Mouse (Mus musculus): ENCODE measurements around the gene Chsy1. TPM values are rescaled to one million over a fixed set of nuclear protein-coding genes. Genes with fewer than 3 reads are reported as not detected.
A peak's percentile ranks its signal among the peaks of the same experiment; 100 is the strongest.

The Chsy1 gene
- total RNA-seq (2014; fragmentation: Nextera tagmentation) (4.6 and 6.1 TPM in 2 replicates), total RNA-seq (2017) (7.1 and 7.3 TPM in 2 replicates), polyA plus RNA-seq (2012) (2.0 and 2.4 TPM in 2 replicates)

DNA sequence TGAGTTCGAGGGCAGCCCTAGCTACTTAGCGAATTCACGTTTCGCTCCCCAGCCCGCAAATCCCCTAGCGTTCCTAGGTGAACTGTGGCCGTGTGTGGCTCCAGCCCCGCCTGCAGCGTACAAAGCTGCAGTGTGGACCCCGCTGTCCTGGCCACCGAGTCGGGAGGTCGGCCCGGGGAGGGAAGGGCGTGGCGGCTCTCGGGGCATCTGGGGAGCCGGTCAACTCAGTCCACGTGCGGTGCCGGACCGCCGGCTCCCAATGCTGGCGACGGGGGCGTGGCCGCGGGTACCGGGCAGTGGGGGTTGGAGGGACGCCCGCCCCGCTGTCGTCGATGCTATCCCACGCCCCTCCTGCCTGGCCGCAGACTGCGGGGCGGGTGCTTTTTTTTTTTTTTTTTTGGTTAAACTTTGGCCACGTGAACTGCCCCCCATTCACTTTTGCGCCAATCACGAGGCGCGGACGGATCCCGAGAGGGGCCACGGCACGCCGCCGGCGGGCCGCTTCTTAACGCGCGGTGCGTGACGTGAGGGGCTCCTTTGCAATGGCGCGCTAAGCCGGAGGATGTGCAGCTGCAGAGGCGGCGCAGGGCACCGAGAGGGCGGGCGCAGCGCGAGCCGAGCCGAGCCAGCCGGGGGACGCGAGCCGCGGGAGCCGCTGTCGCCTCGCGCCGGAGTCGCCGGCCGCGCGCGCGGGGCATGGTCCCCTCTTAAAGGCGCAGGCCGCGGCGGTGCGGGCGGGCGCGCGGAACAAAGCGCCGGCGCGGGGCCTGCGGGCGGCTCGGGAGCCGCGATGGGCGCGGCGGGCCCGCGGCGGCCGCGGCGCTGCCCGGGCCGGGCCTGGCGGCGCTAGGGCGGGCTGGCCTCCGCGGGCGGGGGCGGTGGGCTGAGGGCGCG is at the start of gene Chsy1:
Gene Chsy1, plus strand, starts transcription at position 555 of the 894 bp plus-strand sequence.
- Histone ChIP-seq H3K4me1 (ENCODE audit: insufficient read depth, low read depth, low read length) (peaks cover 59% of the 10 kb centered on the region), H3K9me3 (replicated peaks) (no peaks in the 10 kb centered on the region), H3K27me3 (ENCODE audit: insufficient read depth, low read length) (peaks cover 22% of the 10 kb centered on the region), H3K36me3 (replicated peaks) (peaks cover 3% of the 10 kb centered on the region), H3K4me3 (ENCODE audit: low read depth, low read length) (peak within 1 kb of the TSS; percentile 84)
- DNase-seq (ENCODE audit: low spot score), result peak; percentile 81
- 0 out of 2 replicates have a peak, but pooled peaks have one; percentile 16 for ATAC-seq (ENCODE audit: extremely low read depth, insufficient number of reproducible peaks, low FRiP score, poor library complexity, severe bottlenecking)
- TF ChIP-seq POLR2AphosphoS5 (IDR thresholded peaks at IDR 0.05; ENCODE audit: insufficient replicate concordance, low read depth, low read length) (no peak), GATA1 (IDR thresholded peaks at IDR 0.05; ENCODE audit: borderline replicate concordance, low read length) (no peak), CTCF (IDR thresholded peaks at IDR 0.05; ENCODE audit: low read depth, low read length) (no peak), TAL1 (conservative IDR thresholded peaks at IDR 0.05; ENCODE audit: low read depth, low read length) (no peak), GATA2 (IDR thresholded peaks at IDR 0.05; ENCODE audit: borderline replicate concordance, low read depth, low read length) (no peak)

DNA sequence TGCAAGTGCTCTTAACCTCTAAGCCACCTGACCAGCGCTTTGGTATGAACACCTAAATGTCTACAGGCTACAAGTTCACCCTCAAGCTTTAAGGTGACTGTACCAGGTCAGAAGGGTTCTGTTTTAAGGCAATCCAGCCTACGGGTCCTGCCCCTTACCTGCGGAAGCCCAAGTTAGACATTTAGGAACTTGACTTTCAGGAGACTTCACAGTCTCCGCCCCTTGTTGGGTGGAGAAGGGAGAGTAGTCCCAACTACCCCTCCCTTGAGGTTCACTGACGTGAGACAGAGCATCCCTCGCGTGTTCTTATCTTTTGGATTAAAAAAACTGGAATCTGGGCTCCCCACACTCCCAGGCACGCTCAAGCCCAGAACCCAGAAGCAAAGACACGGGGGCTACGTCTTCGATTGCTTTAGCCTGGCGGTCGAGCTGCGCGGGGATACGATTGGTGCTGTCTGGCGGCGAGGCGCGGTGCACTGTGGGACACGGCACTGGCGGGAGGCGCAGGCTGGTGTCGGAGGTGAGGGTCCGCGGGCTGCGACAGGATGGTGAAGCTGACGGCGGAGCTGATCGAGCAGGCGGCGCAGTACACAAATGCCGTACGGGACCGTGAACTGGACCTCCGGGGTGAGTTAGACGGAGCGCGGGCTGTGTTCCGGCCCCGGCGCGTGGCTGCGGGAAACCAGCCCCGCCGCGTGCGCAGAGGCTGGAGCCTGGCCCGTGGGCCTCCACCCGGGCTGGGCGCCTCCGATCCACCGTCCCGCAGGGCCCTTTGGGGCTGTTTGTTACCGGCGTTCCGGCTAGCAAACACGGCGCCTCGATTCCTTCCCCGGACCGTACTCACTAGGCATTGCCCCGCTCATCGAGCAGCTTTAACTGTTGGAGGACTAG is 49.0 kb upstream of the Chsy1 start:
- TF ChIP-seq CTCF (IDR thresholded peaks at IDR 0.05; ENCODE audit: low read depth, low read length) (no peak), POLR2AphosphoS5 (IDR thresholded peaks at IDR 0.05; ENCODE audit: insufficient replicate concordance, low read depth, low read length) (no peak), GATA2 (IDR thresholded peaks at IDR 0.05; ENCODE audit: borderline replicate concordance, low read depth, low read length) (no peak), GATA1 (IDR thresholded peaks at IDR 0.05; ENCODE audit: borderline replicate concordance, low read length) (no peak), TAL1 (conservative IDR thresholded peaks at IDR 0.05; ENCODE audit: low read depth, low read length) (no peak)
- H3K9me3 ChIP-seq (replicated peaks), result no peaks in the 10 kb centered on the region
- H3K27me3 ChIP-seq (ENCODE audit: insufficient read depth, low read length), result no peaks in the 10 kb centered on the region
- peak; percentile 73 for DNase-seq (ENCODE audit: low spot score)
- ATAC-seq (ENCODE audit: extremely low read depth, insufficient number of reproducible peaks, low FRiP score, poor library complexity, severe bottlenecking), result peak; percentile 85
- H3K4me3 ChIP-seq (ENCODE audit: low read depth, low read length), result peak overlapping the region; percentile 96
- peaks cover 39% of the 10 kb centered on the region for H3K4me1 ChIP-seq (ENCODE audit: insufficient read depth, low read depth, low read length)
- peaks cover 30% of the 10 kb centered on the region for H3K36me3 ChIP-seq (replicated peaks)

DNA sequence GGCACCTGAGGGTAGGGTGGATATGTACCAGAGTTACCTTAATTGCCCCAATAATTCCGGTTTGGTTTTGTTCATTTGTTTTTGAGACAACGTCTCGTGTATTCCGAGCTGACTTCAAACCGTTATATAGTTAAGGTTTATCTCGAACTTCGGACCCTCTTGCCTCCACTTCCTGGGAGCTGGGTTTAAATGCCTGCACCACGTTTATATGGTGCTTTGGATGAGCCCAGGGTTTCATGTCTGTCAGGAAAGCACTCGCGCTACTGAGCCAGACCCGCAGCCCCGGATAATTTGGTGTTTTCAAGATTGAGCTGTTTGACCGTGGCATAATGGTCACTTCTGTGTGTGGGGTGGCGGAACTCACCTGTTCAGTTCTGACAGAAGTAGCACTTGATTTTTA is 48.3 kb upstream of the Chsy1 start:
- Histone ChIP-seq H3K9me3 (replicated peaks) (no peaks in the 10 kb centered on the region), H3K36me3 (replicated peaks) (peaks cover 36% of the 10 kb centered on the region), H3K4me1 (ENCODE audit: insufficient read depth, low read depth, low read length) (peaks cover 41% of the 10 kb centered on the region), H3K4me3 (ENCODE audit: low read depth, low read length) (peak overlapping the region; percentile 96), H3K27me3 (ENCODE audit: insufficient read depth, low read length) (no peaks in the 10 kb centered on the region)
- DNase-seq (ENCODE audit: low spot score), result peak; percentile 8
- ATAC-seq (ENCODE audit: extremely low read depth, insufficient number of reproducible peaks, low FRiP score, poor library complexity, severe bottlenecking), result no peak
- TF ChIP-seq TAL1 (conservative IDR thresholded peaks at IDR 0.05; ENCODE audit: low read depth, low read length) (no peak), POLR2AphosphoS5 (IDR thresholded peaks at IDR 0.05; ENCODE audit: insufficient replicate concordance, low read depth, low read length) (no peak), GATA2 (IDR thresholded peaks at IDR 0.05; ENCODE audit: borderline replicate concordance, low read depth, low read length) (no peak), CTCF (IDR thresholded peaks at IDR 0.05; ENCODE audit: low read depth, low read length) (no peak), GATA1 (IDR thresholded peaks at IDR 0.05; ENCODE audit: borderline replicate concordance, low read length) (no peak)

DNA sequence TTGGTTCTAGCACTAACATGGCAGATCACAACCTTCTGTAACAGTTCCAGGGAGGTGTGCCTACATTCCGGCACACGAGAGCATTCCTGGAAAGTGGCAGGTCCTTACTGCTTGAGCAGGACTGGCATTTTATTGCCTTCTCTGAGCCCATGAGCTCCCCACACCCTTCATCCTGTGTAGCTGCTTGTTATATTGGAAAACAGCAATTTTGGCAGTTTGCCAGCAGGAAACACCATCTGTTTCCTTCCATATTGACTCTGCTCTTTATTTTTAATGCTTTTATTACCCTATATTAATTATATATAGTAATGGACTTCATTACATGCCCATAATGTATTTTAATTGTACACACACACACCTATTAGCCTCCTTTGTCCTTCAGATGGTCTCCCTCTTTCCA is 32.9 kb upstream of the Chsy1 start:
- DNase-seq (ENCODE audit: low spot score) (no peak), ATAC-seq (ENCODE audit: extremely low read depth, insufficient number of reproducible peaks, low FRiP score, poor library complexity, severe bottlenecking) (no peak)
- TF ChIP-seq GATA2 (IDR thresholded peaks at IDR 0.05; ENCODE audit: borderline replicate concordance, low read depth, low read length) (no peak), POLR2AphosphoS5 (IDR thresholded peaks at IDR 0.05; ENCODE audit: insufficient replicate concordance, low read depth, low read length) (no peak), TAL1 (conservative IDR thresholded peaks at IDR 0.05; ENCODE audit: low read depth, low read length) (no peak)
- no peaks in the 10 kb centered on the region for H3K27me3 ChIP-seq (ENCODE audit: insufficient read depth, low read length)
- H3K36me3 ChIP-seq (replicated peaks), result peaks cover 71% of the 10 kb centered on the region
- H3K4me1 ChIP-seq (ENCODE audit: insufficient read depth, low read depth, low read length), result peaks cover 26% of the 10 kb centered on the region
- H3K9me3 ChIP-seq (replicated peaks), result no peaks in the 10 kb centered on the region
- H3K4me3 ChIP-seq (ENCODE audit: low read depth, low read length), result no peak overlapping the region

DNA sequence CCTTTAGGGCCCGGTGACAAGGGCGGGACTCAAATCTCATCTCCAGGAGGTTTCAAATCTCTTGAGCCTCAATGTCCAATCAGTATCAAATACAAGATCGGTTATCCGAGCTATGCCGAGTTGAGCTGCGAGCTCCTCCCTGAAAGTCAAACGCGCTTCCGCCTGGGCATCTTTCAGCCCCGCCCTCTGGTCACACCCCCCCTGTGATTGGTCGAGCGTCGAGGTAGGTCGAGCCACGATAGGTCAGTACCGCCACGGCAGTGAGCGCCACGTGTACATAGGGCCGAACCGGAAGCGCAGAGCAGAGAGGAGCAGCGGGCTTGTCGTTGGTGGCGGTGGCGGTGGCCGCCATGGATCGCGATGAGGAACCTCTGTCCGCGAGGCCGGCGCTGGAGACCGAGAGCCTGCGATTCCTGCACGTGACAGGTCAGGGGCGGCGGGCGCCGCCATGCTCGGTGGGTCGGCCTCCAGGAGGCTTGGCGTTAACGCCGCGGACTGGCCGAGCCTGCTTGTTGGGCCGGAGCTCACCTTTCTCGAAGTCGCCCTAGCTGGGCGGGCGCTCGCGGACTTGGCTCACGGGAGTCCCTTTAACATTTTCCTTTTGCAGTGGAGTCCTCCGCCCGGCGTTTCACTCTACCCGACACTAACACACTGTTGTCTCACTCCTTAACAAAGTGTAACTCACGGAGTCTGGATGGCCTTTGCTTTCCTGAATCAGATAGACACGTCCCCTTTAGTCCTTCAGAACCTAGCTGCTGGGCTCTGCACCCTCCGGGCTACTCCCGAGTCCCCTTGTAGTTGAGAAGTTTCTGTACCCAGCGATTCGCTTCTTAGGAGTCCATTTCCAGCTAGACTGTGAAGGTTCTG is 29.7 kb upstream of the Chsy1 start, which contains the start of gene Selenos:
Gene Selenos, plus strand, starts transcription at position 286 of the 867 bp plus-strand sequence.
- no peaks in the 10 kb centered on the region for H3K9me3 ChIP-seq (replicated peaks)
- peak; percentile 99 for ATAC-seq (ENCODE audit: extremely low read depth, insufficient number of reproducible peaks, low FRiP score, poor library complexity, severe bottlenecking)
- H3K27me3 ChIP-seq (ENCODE audit: insufficient read depth, low read length), result no peaks in the 10 kb centered on the region
- H3K4me1 ChIP-seq (ENCODE audit: insufficient read depth, low read depth, low read length), result peaks cover 32% of the 10 kb centered on the region
- DNase-seq (ENCODE audit: low spot score), result peak; percentile 96
- H3K4me3 ChIP-seq (ENCODE audit: low read depth, low read length), result peak within 1 kb of the TSS; percentile 82
- TF ChIP-seq GATA1 (IDR thresholded peaks at IDR 0.05; ENCODE audit: borderline replicate concordance, low read length) (no peak), POLR2AphosphoS5 (IDR thresholded peaks at IDR 0.05; ENCODE audit: insufficient replicate concordance, low read depth, low read length) (no peak), TAL1 (conservative IDR thresholded peaks at IDR 0.05; ENCODE audit: low read depth, low read length) (no peak), CTCF (IDR thresholded peaks at IDR 0.05; ENCODE audit: low read depth, low read length) (no peak), GATA2 (IDR thresholded peaks at IDR 0.05; ENCODE audit: borderline replicate concordance, low read depth, low read length) (no peak)
- peaks cover 72% of the 10 kb centered on the region for H3K36me3 ChIP-seq (replicated peaks)
